Mouse (Mus musculus): ENCODE data around the gene Smarcc2. TPM values are rescaled to one million over a fixed set of nuclear protein-coding genes. Genes with fewer than 3 reads are reported as not detected.

Smarcc2 gene
- 100 to 1,000 TPM; 111 to 120 TPM for polyA plus RNA-seq (2017; shearing (Covaris generic))

DNA sequence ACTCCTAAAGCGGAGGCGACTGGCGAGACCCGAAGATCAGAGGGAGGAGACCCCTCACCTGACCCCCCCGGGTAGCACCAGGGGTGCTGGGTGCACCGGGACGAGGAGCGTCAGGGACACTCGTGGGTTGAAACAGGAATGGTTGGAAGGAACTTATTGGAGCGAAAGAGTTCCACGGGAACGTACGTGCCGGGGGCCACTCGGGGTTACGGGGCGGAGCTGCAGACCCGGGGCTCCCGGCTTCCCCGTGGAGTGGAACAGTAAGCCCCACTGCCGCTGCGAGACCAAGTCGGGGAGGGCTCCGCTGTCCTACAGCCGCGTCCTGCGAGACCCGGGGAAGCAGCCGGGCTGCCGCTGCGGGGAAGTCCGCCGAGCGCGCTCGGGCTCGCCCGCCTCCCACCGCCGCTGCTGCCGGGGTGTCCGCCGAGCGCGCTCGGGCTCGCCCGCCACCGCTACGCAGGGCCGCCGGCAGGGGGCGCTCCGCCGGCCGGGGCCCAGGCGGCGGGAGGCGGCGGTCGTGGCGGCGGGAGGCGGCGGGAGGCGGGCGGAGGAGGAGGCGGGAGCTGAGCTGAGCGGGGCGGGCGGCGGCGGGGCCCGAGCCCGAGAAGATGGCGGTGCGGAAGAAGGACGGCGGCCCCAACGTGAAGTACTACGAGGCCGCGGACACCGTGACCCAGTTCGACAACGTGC, at the start of gene Smarcc2:
Smarcc2 (plus strand) TSS at position 530 of the 690 bp plus-strand sequence.

DNA sequence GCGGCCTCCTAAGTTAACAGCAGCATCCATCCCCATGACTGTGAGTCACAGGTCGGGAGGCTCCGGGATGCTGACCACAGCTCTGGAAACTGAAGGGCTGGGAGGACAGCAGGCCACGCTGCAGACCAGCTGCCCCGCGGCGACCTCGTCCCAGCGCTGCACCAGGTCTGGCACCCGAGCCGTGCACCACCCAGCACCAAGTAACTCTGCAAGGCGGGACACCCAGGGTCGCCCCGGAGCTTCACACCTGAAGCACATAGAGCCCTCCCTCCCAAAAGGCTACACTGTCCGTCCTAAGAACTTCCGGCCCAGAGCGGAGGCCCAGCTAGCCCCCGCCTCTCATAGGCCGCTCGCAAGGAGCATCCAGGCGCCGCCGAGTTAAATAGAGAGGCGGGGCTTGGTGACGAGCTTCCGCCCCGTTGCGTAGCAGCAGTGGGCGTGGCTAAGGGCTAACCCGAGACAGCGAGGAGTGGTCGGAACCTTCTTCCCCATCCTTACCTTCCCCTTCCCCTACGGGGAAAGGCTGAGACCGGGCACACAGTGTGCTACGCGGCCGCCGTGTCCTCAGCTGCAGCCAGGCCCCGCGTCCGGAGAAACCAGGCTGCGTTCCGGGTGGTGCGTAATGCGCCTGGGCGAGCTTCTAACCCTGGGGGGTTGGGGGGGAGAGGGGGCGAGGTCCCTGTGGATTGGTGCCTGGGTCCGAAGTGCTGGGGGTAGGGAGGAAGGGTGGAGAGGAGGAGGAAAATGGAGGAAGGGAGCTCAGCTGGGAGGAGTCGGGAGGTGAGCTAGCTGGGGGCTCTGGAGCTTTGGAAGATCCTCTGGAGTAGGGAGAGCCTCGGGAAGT, 47.6 kb upstream of the Smarcc2 start, which contains the start of the genes Nabp2 and Rnf41:
Nabp2 (minus strand) TSS at position 282 of the 844 bp plus-strand sequence.
Rnf41 (plus strand) TSS at position 447 of the 844 bp plus-strand sequence.

DNA sequence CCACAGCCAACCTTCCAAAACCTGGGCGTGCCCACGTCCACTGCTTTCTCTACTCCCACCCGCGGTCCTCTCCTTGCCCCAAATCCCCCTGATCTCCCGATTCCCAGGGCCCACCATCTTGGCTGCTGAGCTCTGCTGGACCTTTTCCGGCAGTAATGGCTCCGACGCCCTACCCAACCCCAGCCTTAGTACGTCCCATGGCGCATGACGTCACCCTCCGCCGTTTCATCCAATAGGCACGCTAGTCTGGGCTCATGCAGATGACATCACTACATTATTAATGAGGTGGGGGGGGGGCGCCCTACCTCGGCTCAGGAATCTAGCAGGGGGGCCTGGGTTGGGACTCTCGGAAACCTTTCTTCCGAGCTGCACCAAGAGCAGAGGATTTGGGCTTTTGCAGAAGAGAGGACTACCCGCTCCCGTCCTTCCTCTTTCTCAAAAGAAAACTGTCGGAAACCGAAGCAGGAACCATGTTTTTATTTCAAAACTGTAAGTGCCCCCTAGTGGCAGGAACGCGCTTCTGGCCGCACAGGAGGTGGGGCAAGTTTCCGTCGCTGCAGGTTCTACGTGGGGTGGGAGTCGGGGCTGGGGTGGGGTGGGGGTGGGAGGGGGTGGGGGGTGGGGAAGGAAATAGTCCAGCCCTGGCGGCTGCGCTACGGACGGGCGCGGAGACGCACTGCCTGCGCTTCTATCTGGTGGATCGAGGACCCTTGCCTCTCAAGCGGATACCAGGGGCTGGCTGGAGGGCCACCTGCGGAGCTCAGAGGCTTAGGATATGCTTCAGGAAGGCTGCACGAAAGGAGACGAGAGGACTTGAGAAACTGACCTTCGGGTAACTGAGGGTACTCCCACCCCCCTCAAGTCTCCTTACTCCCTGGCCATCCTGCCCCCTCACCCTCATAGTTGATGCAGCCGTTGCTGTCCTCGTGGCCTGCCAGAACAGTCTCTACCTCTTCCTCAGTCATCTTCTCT, 34.9 kb downstream of the Smarcc2 start, which contains the start of gene Myl6:
Myl6 (minus strand) TSS at position 451 of the 972 bp plus-strand sequence.

DNA sequence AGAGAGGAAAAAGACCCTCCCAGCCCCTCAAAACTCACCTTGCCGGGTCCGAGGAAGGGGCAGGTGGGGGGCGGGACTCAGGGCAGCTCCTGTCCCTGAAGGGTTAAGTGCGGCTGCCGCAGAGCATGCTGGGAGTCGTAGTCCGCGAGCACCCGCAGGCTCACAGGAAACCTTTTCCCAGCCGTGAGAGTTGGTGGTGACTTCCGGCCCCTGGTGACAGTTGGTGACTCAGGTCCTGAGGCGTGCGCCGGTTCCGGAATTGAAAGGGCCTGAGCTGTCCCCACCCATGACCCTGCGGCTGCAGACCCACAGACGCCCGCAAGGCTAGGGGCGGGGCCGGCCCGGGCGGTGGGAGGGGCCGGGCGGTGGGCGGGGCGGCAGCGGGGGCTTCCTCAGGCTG, 39.5 kb downstream of the Smarcc2 start, which contains the start of gene Myl6b:
Myl6b (minus strand) TSS at position 96 of the 400 bp plus-strand sequence.

DNA sequence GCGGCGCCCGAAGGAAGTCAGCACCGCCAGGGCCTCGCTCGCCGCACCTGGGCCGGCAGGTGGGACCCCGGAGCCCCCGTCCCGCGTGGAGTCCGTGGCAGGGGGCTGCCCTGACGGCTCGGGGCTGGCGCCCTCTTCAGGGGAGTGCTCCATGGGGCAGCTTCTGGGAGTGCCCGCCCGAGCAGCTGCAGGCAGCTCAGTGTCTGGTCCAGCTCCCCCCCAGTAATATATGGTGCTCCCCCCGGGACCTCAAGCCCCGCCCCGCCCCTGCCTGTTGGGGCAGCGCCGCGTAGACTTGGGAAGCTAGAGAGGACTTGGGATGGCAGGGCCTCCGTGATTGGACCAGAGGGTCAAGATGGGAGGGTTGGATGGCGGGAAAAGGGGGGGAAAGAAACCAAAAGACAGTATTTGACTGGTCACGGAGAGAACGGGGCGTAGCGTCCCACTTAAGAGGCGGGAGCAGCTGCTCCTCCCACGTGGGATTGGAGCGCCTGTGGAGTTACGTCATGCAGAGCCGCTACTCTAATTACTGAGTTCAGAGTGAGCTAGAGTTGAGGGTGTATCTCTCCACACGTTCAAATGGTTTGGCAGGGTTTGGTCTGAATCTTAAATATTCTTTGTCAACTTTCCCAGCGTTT, 66.7 kb downstream of the Smarcc2 start, which contains the start of gene Esyt1:
Esyt1 (minus strand) TSS at position 201 of the 638 bp plus-strand sequence.

Other genes starting within 250 kb of the Smarcc2 start
- gene Spryd4, start 247.4 kb upstream of the Smarcc2 start, polyA plus RNA-seq (2017; shearing (Covaris generic)), result 10 to 100 TPM; 14.3 to 22.4 TPM
- gene Mip, start 233.4 kb upstream of the Smarcc2 start, polyA plus RNA-seq (2017; shearing (Covaris generic)), result under 1 TPM in 1 of 2 experiments, not detected in 1; 0.18 TPM
- 10 to 100 TPM; 19.0 to 23.0 TPM for gene Timeless, start 227.2 kb upstream of the Smarcc2 start, polyA plus RNA-seq (2017; shearing (Covaris generic))
- not detected for gene Apon, start 205.2 kb upstream of the Smarcc2 start, polyA plus RNA-seq (2017; shearing (Covaris generic))
- not detected for gene Apof, start 190.6 kb upstream of the Smarcc2 start, polyA plus RNA-seq (2017; shearing (Covaris generic))
- gene Stat2, start 188.7 kb upstream of the Smarcc2 start, polyA plus RNA-seq (2017; shearing (Covaris generic)), result 10 to 100 TPM; 66.3 to 70.6 TPM
- gene Il23a, start 160.5 kb upstream of the Smarcc2 start, polyA plus RNA-seq (2017; shearing (Covaris generic)), result under 1 TPM in 1 of 2 experiments, not detected in 1; 0.54 TPM
- gene Pan2, start 155.9 kb upstream of the Smarcc2 start, polyA plus RNA-seq (2017; shearing (Covaris generic)), result 10 to 100 TPM; 39.5 to 50.2 TPM
- gene Cnpy2, start 136.8 kb upstream of the Smarcc2 start, polyA plus RNA-seq (2017; shearing (Covaris generic)), result 100 to 1,000 TPM in 1 of 2 experiments, 10 to 100 TPM in 1; 89.0 to 132 TPM
- 100 to 1,000 TPM; 153 to 176 TPM for gene Cs, start 121.5 kb upstream of the Smarcc2 start, polyA plus RNA-seq (2017; shearing (Covaris generic))
- gene Coq10a, start 90.3 kb upstream of the Smarcc2 start, polyA plus RNA-seq (2017; shearing (Covaris generic)), result 10 to 100 TPM; 26.8 to 30.6 TPM
- 1 to 10 TPM; 6.3 to 6.5 TPM for gene Ankrd52, start 82.1 kb upstream of the Smarcc2 start, polyA plus RNA-seq (2017; shearing (Covaris generic))
- gene Slc39a5, start 58.0 kb upstream of the Smarcc2 start, polyA plus RNA-seq (2017; shearing (Covaris generic)), result not detected
- 100 to 1,000 TPM; 116 to 123 TPM for gene Nabp2, start 47.8 kb upstream of the Smarcc2 start, polyA plus RNA-seq (2017; shearing (Covaris generic))
- gene Rnf41, start 47.6 kb upstream of the Smarcc2 start, polyA plus RNA-seq (2017; shearing (Covaris generic)), result 10 to 100 TPM; 37.5 to 41.8 TPM
- gene Myl6, start 34.9 kb downstream of the Smarcc2 start, polyA plus RNA-seq (2017; shearing (Covaris generic)), result 1,000 to 10,000 TPM; 1,313 to 1,615 TPM
- 1 to 10 TPM; 2.7 to 4.7 TPM for gene Myl6b, start 39.4 kb downstream of the Smarcc2 start, polyA plus RNA-seq (2017; shearing (Covaris generic))
- gene Esyt1, start 66.6 kb downstream of the Smarcc2 start, polyA plus RNA-seq (2017; shearing (Covaris generic)), result 100 to 1,000 TPM; 216 to 394 TPM
- 10 to 100 TPM; 22.0 to 27.4 TPM for gene Zc3h10, start 88.5 kb downstream of the Smarcc2 start, polyA plus RNA-seq (2017; shearing (Covaris generic))
- gene Rpl41, start 90.1 kb downstream of the Smarcc2 start, polyA plus RNA-seq (2017; shearing (Covaris generic)), result 1,000 to 10,000 TPM; 2,016 to 2,109 TPM
- gene Pa2g4, start 106.7 kb downstream of the Smarcc2 start, polyA plus RNA-seq (2017; shearing (Covaris generic)), result 10 to 100 TPM; 26.4 to 30.0 TPM
- 1 to 10 TPM; 2.9 to 8.1 TPM for gene Erbb3, start 130.4 kb downstream of the Smarcc2 start, polyA plus RNA-seq (2017; shearing (Covaris generic))
- gene Rps26, start 167.5 kb downstream of the Smarcc2 start, polyA plus RNA-seq (2017; shearing (Covaris generic)), result 100 to 1,000 TPM; 473 to 520 TPM
- 100 to 1,000 TPM in 1 of 2 experiments, 10 to 100 TPM in 1; 71.0 to 105 TPM for gene Ikzf4, start 186.7 kb downstream of the Smarcc2 start, polyA plus RNA-seq (2017; shearing (Covaris generic))
- gene Suox, start 214.8 kb downstream of the Smarcc2 start, polyA plus RNA-seq (2017; shearing (Covaris generic)), result 10 to 100 TPM; 46.6 to 47.9 TPM
- 10 to 100 TPM; 44.2 to 45.0 TPM for gene Rab5b, start 237.0 kb downstream of the Smarcc2 start, polyA plus RNA-seq (2017; shearing (Covaris generic))
- gene Pmel, start 244.9 kb downstream of the Smarcc2 start, polyA plus RNA-seq (2017; shearing (Covaris generic)), result 1 to 10 TPM; 2.9 to 5.1 TPM
- gene Cdk2, start 245.8 kb downstream of the Smarcc2 start, polyA plus RNA-seq (2017; shearing (Covaris generic)), result 10 to 100 TPM; 33.2 to 43.0 TPM

Data from inflammation-experienced regulatory T-cells (primary cell).